Mouse (Mus musculus) C2C12 (cell line): Measurements from ENCODE around the gene Cpsf4.

Experiments
- MYOD1 ChIP-seq: IDR thresholded peaks from one replicate; pipeline ENCODE4 v1.6.1; 2011; ENCODE audit warnings: low read depth; ENCODE audit not compliant: control insufficient read depth, insufficient read length
- MYOG ChIP-seq: IDR thresholded peaks from one replicate; pipeline ENCODE4 v1.6.1; 2011; ENCODE audit not compliant: control insufficient read depth, insufficient read length; ENCODE audit errors: extremely low read depth

DNA sequence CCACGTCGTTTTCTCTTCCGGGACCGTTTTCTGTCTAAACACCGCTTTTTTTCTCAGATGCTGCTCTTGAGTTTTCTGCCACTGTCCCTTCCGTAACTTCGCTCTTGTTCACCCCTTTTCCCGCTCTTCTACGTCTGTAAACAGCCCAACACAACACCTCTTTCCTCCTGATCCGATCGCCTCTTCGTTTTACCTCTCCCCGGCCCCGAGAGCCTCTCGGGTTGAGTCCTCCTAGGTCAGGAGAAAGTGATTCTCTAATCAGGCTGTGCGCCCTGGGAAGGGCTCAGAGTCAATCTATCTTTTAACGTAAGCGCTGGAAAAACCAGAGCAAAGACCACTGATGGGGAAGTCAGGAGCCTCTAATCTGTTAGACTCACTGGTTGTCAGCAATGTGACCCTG, 26.4 kb upstream of the Cpsf4 start:
- TF ChIP-seq MYOD1, result no peak
- no peak for TF ChIP-seq MYOG
